Mouse (Mus musculus): ENCODE data around the gene Adamts4. TPM values are rescaled to one million over a fixed set of nuclear protein-coding genes. Genes with fewer than 3 reads are reported as not detected.

Adamts4 gene
- total RNA-seq (2012; rRNA removed) (0.13 and 0.25 TPM in 2 replicates), total RNA-seq (2014; rRNA removed) (0.04 and 0.08 TPM in 2 replicates), polyA plus RNA-seq (2012; ENCODE audit: insufficient read length, low read depth) (0.09 and 0.19 TPM in 2 replicates)

- dilution Hi-C loops (cut with MboI; ENCODE audit: extremely low pct_ligation_motif_present, extremely low pct_unique_long_range_greater_than_20kb, low sequenced_read_pairs): no loop called here
Measured at GRCm38 (mm10) chr1:171249913-171250600, at the start of gene Adamts4. TSS of gene Adamts4 (plus strand) at chr1:171250421.

DNA sequence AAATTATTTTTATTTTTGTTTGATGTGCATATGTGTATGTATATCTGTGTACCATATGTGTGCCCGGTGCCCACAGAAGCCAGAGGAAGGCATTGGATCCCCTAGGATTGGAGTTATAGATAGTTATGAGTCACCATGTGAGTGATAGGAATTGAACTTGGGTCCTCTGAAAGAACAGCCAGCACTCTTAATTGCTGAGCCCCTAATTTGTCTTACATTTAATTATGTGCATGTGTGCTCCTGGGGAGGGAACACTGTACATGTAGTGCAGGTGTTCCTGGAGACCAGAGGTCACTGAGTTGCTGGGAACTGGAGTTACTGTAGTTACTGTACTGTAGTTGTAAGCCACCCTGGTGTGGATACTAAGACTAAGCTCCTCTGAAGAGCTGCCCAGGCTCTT lies 49.5 kb upstream of the Adamts4 start:
- H3K4me3 ChIP-seq (replicated peaks in 1 of 3; ENCODE audit: low read depth in 2 of 3, low read length in 2 of 3, poor library complexity in 1 of 3): no peak overlapping the region
- dilution Hi-C loops (cut with MboI; ENCODE audit: extremely low pct_ligation_motif_present, extremely low pct_unique_long_range_greater_than_20kb, low sequenced_read_pairs): no loop called here
- TF ChIP-seq POLR2A (IDR thresholded peaks at IDR 0.05; ENCODE audit: low read depth, low read length) (no peak), MAX (IDR thresholded peaks at IDR 0.05; ENCODE audit: low read length) (no peak), USF2 (conservative IDR thresholded peaks at IDR 0.05; ENCODE audit: low read depth, low read length) (no peak), TBP (conservative IDR thresholded peaks at IDR 0.05; ENCODE audit: low read depth, low read length) (no peak), ZMIZ1 (IDR thresholded peaks at IDR 0.05; ENCODE audit: low read depth, low read length) (no peak)

More at GRCm38 (mm10) chr1:171249913-171250600, at the start of gene Adamts4:
- Histone ChIP-seq H3K4me2 (ENCODE audit: insufficient read depth, low read depth, poor library complexity, severe bottlenecking) (peak within 1 kb of the TSS; percentile 21), H3K27me3 (replicated peaks) (peaks cover 20% of the 10 kb centered on the region), H3K79me2 (replicated peaks; ENCODE audit: control insufficient read depth, extremely low read depth, insufficient read depth, poor library complexity, severe bottlenecking) (peaks cover 16% of the 10 kb centered on the region), H3K9ac (ENCODE audit: insufficient read depth, low read depth) (no peak within 1 kb of the TSS), H3K4me1 (ENCODE audit: control insufficient read depth in 1 of 2, insufficient read depth in 2 of 2) (peaks cover 17 to 44% of the 10 kb centered on the region in 2 experiments), H3K4me3 (replicated peaks in 1 of 3; ENCODE audit: low read depth in 2 of 3, low read length in 2 of 3, poor library complexity in 1 of 3) (no peak within 1 kb of the TSS), H3K36me3 (replicated peaks in 1 of 2; ENCODE audit: control insufficient read depth in 1 of 2, insufficient read depth in 1 of 2, low read length in 1 of 2) (peaks cover 1 to 6% of the 10 kb centered on the region in 2 experiments), H3K27ac (ENCODE audit: insufficient read depth, low read depth) (no peak within 1 kb of the TSS), H3K9me3 (replicated peaks; ENCODE audit: low read length) (peaks cover 3% of the 10 kb centered on the region)
- DNase-seq (ENCODE audit: extremely low read depth): no peak
- in situ Hi-C loops (cut with MboI; ENCODE audit: low pct_ligation_motif_present, low pct_unique_long_range_greater_than_20kb, low sequenced_read_pairs): loop anchor here (5.0 kb wide), 1 partner anchor 33 kb away; no protein-coding TSS in a partner anchor
- TF ChIP-seq POLR2A (IDR thresholded peaks at IDR 0.05; ENCODE audit: low read depth, low read length): 0 out of 2 replicates have a peak, but pooled peaks have one; percentile 20
- TF ChIP-seq ZNF384 (IDR thresholded peaks at IDR 0.05; ENCODE audit: low read depth, low read length): peak; percentile 63
- no peak for TF ChIP-seq KAT2A (IDR thresholded peaks at IDR 0.05; ENCODE audit: insufficient replicate concordance, low read length)
- no peak for TF ChIP-seq PAX5 (IDR thresholded peaks at IDR 0.05; ENCODE audit: low read length)
- peak; percentile 27; the same call in 1 of the 2 replicates for TF ChIP-seq ELF1 (IDR thresholded peaks at IDR 0.05; ENCODE audit: low read depth, low read length)

DNA sequence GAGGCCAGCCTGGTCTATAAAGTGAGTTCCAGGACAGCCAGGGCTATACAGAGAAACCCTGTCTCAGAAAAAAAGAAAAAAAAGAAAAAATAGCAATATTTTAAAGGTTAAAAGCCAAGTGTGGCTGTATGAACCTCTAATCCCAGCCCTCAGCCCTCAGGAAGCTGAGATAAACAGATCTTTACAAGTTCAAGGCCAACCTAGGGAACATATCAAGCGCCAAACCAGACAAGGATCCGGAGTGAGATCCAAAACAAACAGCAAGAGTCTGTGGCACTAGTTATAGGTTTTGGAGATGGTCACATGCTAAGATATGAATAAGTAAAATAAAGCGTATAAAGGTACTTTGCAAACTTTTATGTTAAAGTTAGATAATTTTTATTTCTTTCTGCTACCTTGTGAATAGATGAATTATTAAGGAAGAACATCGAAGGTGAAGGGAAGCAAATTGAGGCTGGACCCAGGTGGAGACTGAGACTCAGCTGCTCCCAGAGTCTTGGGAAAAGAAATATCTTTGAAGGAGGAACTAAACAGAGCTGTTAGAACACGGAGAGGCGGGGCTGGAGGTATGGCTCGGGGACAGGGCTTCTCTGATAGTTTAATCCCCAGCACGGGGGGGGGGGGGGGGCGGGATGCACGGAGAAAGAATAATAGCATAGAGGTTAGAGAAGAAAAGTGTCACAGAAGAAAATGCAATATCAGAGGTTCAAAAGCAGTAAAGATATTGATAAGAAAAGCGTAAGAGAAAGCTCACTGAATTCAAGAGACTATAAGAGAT lies 46.6 kb upstream of the Adamts4 start:
- H3K27me3 ChIP-seq (replicated peaks): peaks cover 32% of the 10 kb centered on the region
- H3K79me2 ChIP-seq (replicated peaks; ENCODE audit: control insufficient read depth, extremely low read depth, insufficient read depth, poor library complexity, severe bottlenecking): no peaks in the 10 kb centered on the region
- H3K9ac ChIP-seq (ENCODE audit: insufficient read depth, low read depth): no peak overlapping the region
- no peak overlapping the region for H3K4me2 ChIP-seq (ENCODE audit: insufficient read depth, low read depth, poor library complexity, severe bottlenecking)
- peaks cover 5% of the 10 kb centered on the region for H3K9me3 ChIP-seq (replicated peaks; ENCODE audit: low read length)
- no peak for TF ChIP-seq ETS1 (conservative IDR thresholded peaks at IDR 0.05; ENCODE audit: low read depth, low read length)
- no peak for DNase-seq (ENCODE audit: extremely low read depth)
- no peaks in the 10 kb centered on the region for H3K36me3 ChIP-seq (replicated peaks in 1 of 2; ENCODE audit: control insufficient read depth in 1 of 2, insufficient read depth in 1 of 2, low read length in 1 of 2)
- no peaks in the 10 kb centered on the region for H3K4me1 ChIP-seq (ENCODE audit: control insufficient read depth in 1 of 2, insufficient read depth in 2 of 2)
- no peak overlapping the region for H3K27ac ChIP-seq (ENCODE audit: insufficient read depth, low read depth)
- no peak overlapping the region for H3K4me3 ChIP-seq (replicated peaks in 1 of 3; ENCODE audit: low read depth in 2 of 3, low read length in 2 of 3, poor library complexity in 1 of 3)
- dilution Hi-C loops (cut with MboI; ENCODE audit: extremely low pct_ligation_motif_present, extremely low pct_unique_long_range_greater_than_20kb, low sequenced_read_pairs): no loop called here
- in situ Hi-C loops (cut with MboI; ENCODE audit: low pct_ligation_motif_present, low pct_unique_long_range_greater_than_20kb, low sequenced_read_pairs): no loop called here

More for the DNA sequence above, 49.5 kb upstream of the Adamts4 start:
- Histone ChIP-seq H3K9ac (ENCODE audit: insufficient read depth, low read depth) (no peak overlapping the region), H3K27me3 (replicated peaks) (peaks cover 35% of the 10 kb centered on the region), H3K4me2 (ENCODE audit: insufficient read depth, low read depth, poor library complexity, severe bottlenecking) (no peak overlapping the region), H3K9me3 (replicated peaks; ENCODE audit: low read length) (no peaks in the 10 kb centered on the region), H3K4me1 (ENCODE audit: control insufficient read depth in 1 of 2, insufficient read depth in 2 of 2) (no peaks in the 10 kb centered on the region), H3K36me3 (replicated peaks in 1 of 2; ENCODE audit: control insufficient read depth in 1 of 2, insufficient read depth in 1 of 2, low read length in 1 of 2) (no peaks in the 10 kb centered on the region), H3K27ac (ENCODE audit: insufficient read depth, low read depth) (no peak overlapping the region), H3K79me2 (replicated peaks; ENCODE audit: control insufficient read depth, extremely low read depth, insufficient read depth, poor library complexity, severe bottlenecking) (no peaks in the 10 kb centered on the region)
- in situ Hi-C loops (cut with MboI; ENCODE audit: low pct_ligation_motif_present, low pct_unique_long_range_greater_than_20kb, low sequenced_read_pairs): no loop called here
- DNase-seq (ENCODE audit: extremely low read depth): no peak
